Mouse (Mus musculus): Measurements from ENCODE around the gene E130218I03Rik.
A peak's percentile ranks its signal among the peaks of the same experiment; 100 is the strongest.

The E130218I03Rik gene

DNA sequence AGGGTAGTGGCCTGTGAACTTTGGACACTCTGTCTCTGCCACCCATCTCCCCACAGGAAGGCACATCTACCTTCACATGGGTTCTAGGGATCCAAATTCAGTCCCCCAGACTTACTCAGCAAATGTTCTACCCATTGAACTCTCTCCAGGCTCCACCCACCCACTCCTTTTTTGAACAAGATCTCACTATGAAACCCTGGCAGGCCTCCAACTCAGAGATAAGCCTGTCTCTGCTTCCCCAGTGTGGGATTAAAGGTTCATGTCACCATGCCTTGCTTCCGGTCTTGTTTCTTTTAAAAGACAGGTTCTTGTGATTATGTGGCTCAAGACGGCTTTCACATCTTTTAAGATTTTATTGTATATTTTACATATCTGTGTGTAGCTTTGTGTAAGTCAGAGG lies 41.5 kb downstream of the E130218I03Rik start:
- DNase-seq (ENCODE audit: extremely low spot score, low spot score), result no peak

DNA sequence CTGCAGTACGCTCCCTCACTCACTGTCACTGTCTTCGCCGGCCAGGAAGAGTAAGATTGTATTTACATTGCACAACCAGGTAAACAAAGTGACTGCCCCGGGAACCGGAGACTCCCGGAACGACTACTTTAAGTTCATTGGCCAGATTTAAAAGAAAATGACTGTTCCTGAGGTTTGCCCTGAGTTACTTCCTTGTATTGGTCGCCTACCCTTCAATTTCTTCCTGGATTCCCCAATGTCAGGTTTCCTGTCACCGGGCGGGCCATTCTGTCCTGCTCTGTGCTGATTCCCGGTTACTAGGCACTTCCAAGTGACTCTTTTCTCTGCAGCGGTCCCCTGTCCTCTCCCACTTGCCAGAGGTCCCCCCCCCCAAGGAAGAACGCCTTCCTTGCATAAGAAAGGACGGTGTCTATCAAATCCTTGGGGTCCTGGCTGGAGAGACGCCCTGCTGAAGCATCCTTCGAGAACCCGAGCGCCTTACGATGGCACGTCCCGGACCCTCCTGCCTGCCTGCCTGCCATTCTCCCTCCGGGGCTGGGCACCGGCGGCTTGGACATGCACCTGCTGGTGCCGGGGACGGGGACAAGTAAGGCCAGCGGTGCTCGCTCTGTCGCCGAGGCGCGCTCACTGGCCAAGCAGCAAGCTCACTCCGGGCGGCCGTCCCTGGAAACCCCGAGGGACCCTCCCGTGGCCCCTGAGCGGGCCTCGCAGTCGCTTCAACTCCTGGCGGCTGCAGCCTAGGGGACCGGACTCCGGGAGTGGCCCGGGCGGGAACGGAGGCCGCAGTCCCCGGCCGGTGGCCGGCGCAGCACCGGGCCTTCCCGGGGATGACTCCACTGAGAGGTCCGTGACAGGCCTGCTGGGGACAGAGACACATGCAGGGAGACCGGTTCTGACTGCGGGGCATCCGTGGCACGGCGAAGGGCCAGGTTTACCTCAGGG lies 43.0 kb downstream of the E130218I03Rik start:
- DNase-seq (ENCODE audit: extremely low spot score, low spot score), result no peak

- peak; percentile 98 for DNase-seq (ENCODE audit: extremely low spot score, low spot score)
Measured at GRCm38 (mm10) chr4:134287168-134287564, 43.7 kb downstream of the E130218I03Rik start.

DNA sequence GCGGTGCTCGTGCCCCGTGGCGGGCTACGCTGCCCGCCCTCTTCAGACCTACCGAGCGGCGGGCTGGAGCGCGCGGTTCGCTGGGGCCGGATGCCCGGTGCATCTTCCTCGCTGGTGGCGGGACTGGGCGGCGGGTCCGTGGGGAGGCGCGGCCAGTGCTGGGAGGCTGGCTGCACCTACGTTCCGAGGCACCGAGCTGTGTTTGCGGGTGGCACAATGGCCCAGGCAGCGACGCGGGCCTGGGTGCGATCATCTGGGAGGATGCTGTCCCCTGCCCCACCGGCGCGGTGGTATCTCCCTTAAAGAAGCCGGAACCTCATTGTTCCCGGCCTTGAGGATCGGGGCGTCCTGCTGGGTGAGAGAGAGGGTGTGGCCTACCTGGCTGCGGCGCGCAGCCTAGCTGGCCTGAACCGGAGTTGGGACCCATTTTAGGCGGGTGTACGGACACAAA lies 44.1 kb downstream of the E130218I03Rik start, which contains the start of gene Pdik1l:
Pdik1l (minus strand) TSS at position 321 of the 451 bp plus-strand sequence.
- DNase-seq (ENCODE audit: extremely low spot score, low spot score), result peak; percentile 84

DNA sequence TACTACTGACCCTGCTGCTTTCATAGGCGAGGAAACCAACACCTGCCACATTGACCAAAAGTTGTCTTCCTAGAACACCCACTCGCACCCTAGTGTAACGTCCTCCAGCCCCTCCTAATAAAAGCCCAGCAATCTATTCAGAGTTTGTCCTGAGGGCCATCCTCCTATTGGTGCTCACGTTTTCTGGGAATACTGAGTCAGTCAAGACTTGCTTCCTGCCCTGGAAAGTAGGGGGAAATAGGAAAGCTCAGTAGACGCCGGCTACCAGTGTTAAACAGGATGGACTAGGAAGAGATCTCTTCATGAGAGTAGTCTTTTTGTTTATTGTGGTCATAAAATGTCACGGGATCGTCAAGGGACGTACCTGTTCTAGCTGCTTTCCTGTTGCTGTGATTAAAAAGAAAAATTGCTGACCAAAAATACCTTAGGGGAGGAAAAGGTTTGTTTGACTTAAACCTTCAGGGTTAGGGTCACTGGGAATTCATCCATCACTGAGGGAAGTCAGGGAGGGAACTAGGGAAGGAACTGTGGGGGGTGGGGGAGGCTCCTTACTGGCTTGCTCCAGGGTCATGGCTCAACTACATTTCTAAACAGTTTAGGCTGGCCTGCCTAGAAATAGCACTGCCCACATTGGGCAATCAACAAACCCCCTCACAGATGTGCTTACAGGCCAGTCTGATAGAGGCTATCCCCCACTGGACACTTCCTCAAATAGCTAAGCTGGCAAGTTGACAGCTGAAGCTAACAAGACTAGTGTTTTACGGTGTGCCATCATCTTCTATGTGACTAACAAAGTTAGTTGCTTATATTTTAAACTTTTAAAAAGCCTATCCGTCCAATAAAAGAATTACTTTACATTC lies 45.2 kb downstream of the E130218I03Rik start:
- peak; percentile 41 for DNase-seq (ENCODE audit: extremely low spot score, low spot score)

- peak; percentile 88 for DNase-seq (ENCODE audit: extremely low spot score, low spot score)
Measured at GRCm38 (mm10) chr4:134292067-134292466, 48.6 kb downstream of the E130218I03Rik start.

DNA sequence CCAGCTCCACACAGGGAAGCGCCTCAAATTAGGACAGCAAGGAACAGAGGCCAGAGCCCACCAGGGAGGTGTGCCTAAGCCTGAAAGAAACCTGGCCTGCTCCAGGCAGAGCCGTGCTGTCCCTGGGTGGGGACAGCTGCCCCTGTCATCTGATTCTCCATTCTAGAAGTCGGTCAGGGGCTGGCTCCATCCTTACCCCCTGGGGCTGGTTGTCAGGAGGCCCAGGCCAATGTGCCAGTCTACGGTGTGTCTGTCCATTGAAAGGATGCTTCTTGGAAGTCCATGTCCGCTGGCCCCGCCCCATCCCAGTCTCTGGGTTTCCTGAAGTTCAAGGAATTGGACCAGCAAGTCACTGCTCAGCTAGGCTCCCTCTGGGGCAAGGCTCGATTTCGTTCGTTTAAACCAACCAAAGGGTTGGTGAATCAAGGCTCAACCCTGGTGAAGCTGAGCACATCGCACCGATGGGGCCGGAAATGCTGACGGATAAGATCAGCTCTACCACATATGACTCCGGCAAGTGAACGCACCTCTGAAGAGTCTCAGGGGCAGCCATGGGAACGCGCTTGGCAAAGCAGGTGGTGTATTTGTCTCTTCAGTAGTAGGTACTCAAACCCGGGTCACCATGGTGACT lies 49.7 kb downstream of the E130218I03Rik start:
- DNase-seq (ENCODE audit: extremely low spot score, low spot score), result no peak

GRCm38 (mm10) chr4:134293692-134294163 lies 50.3 kb downstream of the E130218I03Rik start:
- DNase-seq (ENCODE audit: extremely low spot score, low spot score), result no peak
